Mouse (Mus musculus): ENCODE results near the gene Gpbar1.

- TF ChIP-seq POLR2A (IDR thresholded peaks at IDR 0.05; ENCODE audit: extremely low read depth, insufficient read depth, low read length) = no peak
- no peak for TF ChIP-seq CTCF (IDR thresholded peaks at IDR 0.05; ENCODE audit: low read depth, low read length)
These were observed 11.4 kb downstream of the Gpbar1 start for GRCm38 (mm10) chr1:74289740-74290139.
